Mouse (Mus musculus) hindbrain, embryonic 16.5 days (tissue): Measurements from ENCODE around the gene Stard13. TPM values are rescaled to one million over a fixed set of nuclear protein-coding genes. Genes with fewer than 3 reads are reported as not detected.

Source experiments
- ATAC-seq: fragments of 200-750 bp; cut with Nextera tagmentation; 2 replicates; pipeline ENCODE4 v1.8.0; 2017; ENCODE audit warnings: moderate TSS enrichment, moderate library complexity
- H3K27ac ChIP-seq: fragments of 300-500 bp; sonication (generic); 2 replicates; pipeline ENCODE4 v1.5.1; 2014; ENCODE audit warnings: low read depth, mild to moderate bottlenecking, control low read depth, low read length, moderate library complexity
- H3K27me3 ChIP-seq: fragments of 300-500 bp; sonication (generic); replicated peaks from 2 replicates; pipeline ENCODE4 v1.6.1; 2014; ENCODE audit warnings: low read length; ENCODE audit not compliant: control insufficient read depth, insufficient read depth
- H3K36me3 ChIP-seq: fragments of 300-500 bp; sonication (generic); 2 replicates; pipeline ENCODE4 v1.6.1; 2014; ENCODE audit warnings: mild to moderate bottlenecking, low read length, moderate library complexity, mixed read lengths; ENCODE audit not compliant: control insufficient read depth, insufficient read depth
- H3K4me1 ChIP-seq: fragments of 300-500 bp; sonication (generic); 2 replicates; pipeline ENCODE4 v1.6.1; 2014; ENCODE audit warnings: low read depth, low read length; ENCODE audit not compliant: control insufficient read depth, insufficient read depth
- H3K4me2 ChIP-seq: fragments of 300-500 bp; sonication (generic); 2 replicates; pipeline ENCODE4 v1.6.1; 2014; ENCODE audit warnings: mild to moderate bottlenecking, low read length, control low read depth, moderate library complexity
- H3K4me3 ChIP-seq: fragments of 300-500 bp; sonication (generic); 2 replicates; pipeline ENCODE4 v1.5.1; 2014; ENCODE audit warnings: mild to moderate bottlenecking, low read length, control low read depth, moderate library complexity
- H3K9ac ChIP-seq: fragments of 300-500 bp; sonication (generic); 2 replicates; pipeline ENCODE4 v1.6.1; 2014; ENCODE audit warnings: low read depth, mild to moderate bottlenecking, control low read depth, low read length, moderate library complexity
- H3K9me3 ChIP-seq: fragments of 300-500 bp; sonication (generic); 2 replicates; pipeline ENCODE4 v1.6.1; 2014; ENCODE audit warnings: mild to moderate bottlenecking, low read length, moderate library complexity; ENCODE audit not compliant: control insufficient read depth
- WGBS: fragments of 180-500 bp; shearing (Covaris S2); extraction: QIAGEN DNeasy Blood & Tissue Kit; methylation state at CpG from one replicate; pipeline ENCODE4 v1.1.7; 2014; 5-methylcytosine and 5-hydroxymethylcytosine counted together
- polyA plus RNA-seq: library from polyadenylated mRNA; unstranded; fragments of >200 nt; fragmentation: Nextera tagmentation; extraction: Ambion mirVana; gene quantifications from 2 replicates; pipeline ENCODE4 v1.2.1, GENCODE M21; 2015

The Stard13 gene
- polyA plus RNA-seq, 1 experiment from 2014 or later = 6.1 TPM

GRCm38 (mm10) chr5:151022939-151023338 lies 210.7 kb downstream of the Stard13 start:
- WGBS = 20% methylated on average over 1 of the region's 1 CpGs
- Histone ChIP-seq H3K27ac (no peak overlapping the region), H3K4me1 (peaks cover 12% of the 10 kb centered on the region), H3K4me2 (peak overlapping the region; percentile 25; the same call in 1 of the 2 replicates), H3K9me3 (no peaks in the 10 kb centered on the region), H3K9ac (no peak overlapping the region), H3K4me3 (no peak overlapping the region), H3K27me3 (no peaks in the 10 kb centered on the region), H3K36me3 (no peaks in the 10 kb centered on the region)
- 0 out of 2 replicates have a peak, but pooled peaks have one; percentile 37 for ATAC-seq

GRCm38 (mm10) chr5:151022026-151022425 lies 211.6 kb downstream of the Stard13 start:
- Histone ChIP-seq H3K36me3 (no peaks in the 10 kb centered on the region), H3K27ac (no peak overlapping the region), H3K27me3 (no peaks in the 10 kb centered on the region), H3K4me1 (peaks cover 10% of the 10 kb centered on the region), H3K4me2 (no peak overlapping the region), H3K4me3 (no peak overlapping the region), H3K9ac (no peak overlapping the region), H3K9me3 (no peaks in the 10 kb centered on the region)
- 83% methylated on average over 7 of the region's 7 CpGs for WGBS
- ATAC-seq = no peak

- Histone ChIP-seq H3K27ac (no peak overlapping the region), H3K27me3 (no peaks in the 10 kb centered on the region), H3K4me2 (no peak overlapping the region), H3K4me3 (no peak overlapping the region), H3K4me1 (peaks cover 9% of the 10 kb centered on the region), H3K9me3 (no peaks in the 10 kb centered on the region), H3K36me3 (no peaks in the 10 kb centered on the region), H3K9ac (no peak overlapping the region)
- WGBS = 71% methylated on average over 14 of the region's 14 CpGs
- no peak for ATAC-seq
Observed at GRCm38 (mm10) chr5:151020831-151021230, 212.8 kb downstream of the Stard13 start.

DNA sequence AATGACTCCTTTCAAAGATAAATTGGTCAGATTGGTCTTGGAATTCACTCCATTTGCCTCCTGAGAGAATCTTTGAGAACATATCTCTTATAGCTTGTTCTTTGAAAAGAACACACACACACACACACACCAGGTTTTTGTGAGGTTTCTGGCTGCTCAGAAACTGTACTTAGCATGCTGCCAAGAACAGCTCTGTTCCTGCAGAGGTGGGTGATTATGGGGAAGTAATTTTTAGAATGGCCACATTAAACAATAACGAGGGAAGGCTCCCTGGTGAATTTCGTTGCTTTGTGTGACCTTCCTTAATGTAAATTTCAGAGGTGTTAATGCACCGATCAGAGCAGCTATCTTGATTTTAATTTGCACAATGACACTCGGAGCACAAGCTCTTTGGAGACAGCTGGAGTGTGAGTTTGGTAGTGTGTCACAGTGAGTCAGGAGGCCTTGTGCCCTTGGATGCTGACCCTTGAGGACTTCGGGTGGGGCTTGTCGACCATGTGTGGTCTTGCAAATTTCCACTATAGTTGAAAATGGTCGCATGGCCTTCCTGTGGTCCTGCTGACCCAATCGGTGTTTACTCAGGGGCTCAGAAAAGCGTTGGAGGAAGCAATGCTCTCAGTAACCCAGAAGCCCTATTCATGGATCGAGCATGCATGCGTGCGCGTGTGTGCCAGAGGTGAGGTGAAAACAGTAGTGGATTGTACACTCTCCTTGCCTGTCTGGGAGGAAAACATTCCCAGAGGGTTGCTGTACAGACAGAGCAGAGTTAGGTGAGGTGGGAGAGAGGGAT lies 213.4 kb downstream of the Stard13 start:
- H3K9ac ChIP-seq = no peak overlapping the region
- H3K4me1 ChIP-seq = peaks cover 9% of the 10 kb centered on the region
- no peak overlapping the region for H3K4me3 ChIP-seq
- no peak overlapping the region for H3K4me2 ChIP-seq
- no peak for ATAC-seq
- no peaks in the 10 kb centered on the region for H3K36me3 ChIP-seq
- no peak overlapping the region for H3K27ac ChIP-seq
- H3K27me3 ChIP-seq = no peaks in the 10 kb centered on the region
- no peaks in the 10 kb centered on the region for H3K9me3 ChIP-seq
- WGBS = 67% methylated on average over 13 of the region's 13 CpGs

- Histone ChIP-seq H3K4me2 (no peak overlapping the region), H3K4me1 (peaks cover 9% of the 10 kb centered on the region), H3K9me3 (no peaks in the 10 kb centered on the region; the same call in 1 of the 2 replicates), H3K27ac (no peak overlapping the region), H3K27me3 (no peaks in the 10 kb centered on the region), H3K9ac (no peak overlapping the region), H3K4me3 (no peak overlapping the region), H3K36me3 (no peaks in the 10 kb centered on the region)
- WGBS = 58% methylated on average over 5 of the region's 5 CpGs
- ATAC-seq = no peak
Observed at GRCm38 (mm10) chr5:151018959-151019358, 214.7 kb downstream of the Stard13 start.

DNA sequence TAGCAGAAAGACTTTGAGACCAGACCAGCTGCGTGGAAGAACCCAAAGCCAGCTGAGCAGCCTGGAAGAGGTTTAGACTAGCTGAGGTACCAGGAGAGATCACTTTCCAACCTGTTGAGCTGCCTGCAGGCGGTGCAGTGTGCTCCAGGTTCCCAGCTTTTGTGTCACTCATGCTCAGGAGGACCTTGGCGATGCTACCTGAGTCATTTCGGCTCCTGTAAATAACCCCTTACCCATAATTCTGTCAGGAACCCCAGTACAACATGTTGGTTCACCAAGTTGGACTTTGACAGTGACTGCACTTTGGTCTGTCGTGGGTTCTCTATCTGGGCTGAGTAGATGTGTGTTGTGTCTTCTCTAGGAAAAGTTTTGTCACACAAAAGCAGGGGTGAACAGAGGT lies 215.2 kb downstream of the Stard13 start:
- Histone ChIP-seq H3K9me3 (no peaks in the 10 kb centered on the region; the same call in 1 of the 2 replicates), H3K36me3 (no peaks in the 10 kb centered on the region), H3K27me3 (no peaks in the 10 kb centered on the region), H3K4me2 (no peak overlapping the region), H3K27ac (no peak overlapping the region), H3K9ac (no peak overlapping the region), H3K4me1 (peaks cover 5% of the 10 kb centered on the region), H3K4me3 (no peak overlapping the region)
- ATAC-seq = no peak
- 80% methylated on average over 5 of the region's 5 CpGs for WGBS

GRCm38 (mm10) chr5:151004216-151004755 lies 229.3 kb downstream of the Stard13 start:
- H3K4me2 ChIP-seq = no peak overlapping the region
- H3K27me3 ChIP-seq = no peaks in the 10 kb centered on the region
- no peak for ATAC-seq
- no peaks in the 10 kb centered on the region for H3K9me3 ChIP-seq
- WGBS = 83% methylated on average over 1 of the region's 1 CpGs
- H3K4me1 ChIP-seq = no peaks in the 10 kb centered on the region
- H3K27ac ChIP-seq = no peak overlapping the region
- no peaks in the 10 kb centered on the region for H3K36me3 ChIP-seq
- no peak overlapping the region for H3K4me3 ChIP-seq
- H3K9ac ChIP-seq = no peak overlapping the region

DNA sequence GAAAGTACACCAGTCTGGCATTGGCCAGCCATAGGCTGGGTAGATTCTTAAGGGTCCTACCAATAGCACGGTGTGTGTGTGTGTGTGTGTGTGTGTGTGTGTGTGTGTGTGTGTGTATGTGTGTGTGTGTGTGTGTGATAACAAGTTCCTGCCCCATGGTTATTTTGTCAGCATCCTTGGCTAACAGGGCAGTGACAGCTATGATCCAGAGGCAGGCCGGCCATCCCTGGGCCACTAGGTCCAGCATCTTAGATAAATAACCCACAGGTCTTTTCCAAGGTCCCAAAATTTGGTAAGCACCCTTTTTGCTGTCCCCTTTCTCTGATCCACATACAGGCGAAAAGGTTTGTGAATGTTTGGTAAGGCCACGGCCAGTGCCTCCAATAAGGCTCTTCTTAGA lies 231.6 kb downstream of the Stard13 start:
- Histone ChIP-seq H3K4me3 (no peak overlapping the region), H3K36me3 (no peaks in the 10 kb centered on the region), H3K9ac (no peak overlapping the region), H3K9me3 (no peaks in the 10 kb centered on the region), H3K27me3 (no peaks in the 10 kb centered on the region), H3K27ac (no peak overlapping the region), H3K4me2 (no peak overlapping the region), H3K4me1 (no peaks in the 10 kb centered on the region)
- WGBS = 100% methylated on average over 4 of the region's 4 CpGs
- ATAC-seq = no peak

GRCm38 (mm10) chr5:151001111-151001510 lies 232.5 kb downstream of the Stard13 start:
- no peaks in the 10 kb centered on the region for H3K36me3 ChIP-seq

More at GRCm38 (mm10) chr5:151001111-151001510, 232.5 kb downstream of the Stard13 start:
- no peak for ATAC-seq
- no peak overlapping the region for H3K9ac ChIP-seq
- no peak overlapping the region for H3K4me2 ChIP-seq
- H3K27me3 ChIP-seq = no peaks in the 10 kb centered on the region
- no peak overlapping the region for H3K4me3 ChIP-seq
- H3K9me3 ChIP-seq = no peaks in the 10 kb centered on the region
- no peak overlapping the region for H3K27ac ChIP-seq
- no peaks in the 10 kb centered on the region for H3K4me1 ChIP-seq
- 92% methylated on average over 7 of the region's 7 CpGs for WGBS
